Mouse (Mus musculus) left cerebral cortex, postnatal 36 days (tissue): ENCODE results near the gene Msmp. TPM values are rescaled to one million over a fixed set of nuclear protein-coding genes. Genes with fewer than 3 reads are reported as not detected.
A peak's percentile ranks its signal among the peaks of the same experiment; 100 is the strongest.

Experiments
- DNase-seq, 2 experiments: peaks; one replicate each; pipeline ENCODE4 v3.0.0; 2021 to 2022; ENCODE audit warnings: low spot score in 2 of 2, mixed read lengths in 1 of 2
- intact Hi-C: fragments of 180-260 bp; cut with DNase I; formaldehyde crosslinking; loops from one replicate; pipeline ENCODE4 v1.15.1; 2025
- total RNA-seq, 2 experiments: library from RNA; stranded (reverse); gene quantifications; 2 replicates each; pipeline ENCODE4 v1.2.3; 2021

The Msmp gene
- not detected for total RNA-seq

DNA sequence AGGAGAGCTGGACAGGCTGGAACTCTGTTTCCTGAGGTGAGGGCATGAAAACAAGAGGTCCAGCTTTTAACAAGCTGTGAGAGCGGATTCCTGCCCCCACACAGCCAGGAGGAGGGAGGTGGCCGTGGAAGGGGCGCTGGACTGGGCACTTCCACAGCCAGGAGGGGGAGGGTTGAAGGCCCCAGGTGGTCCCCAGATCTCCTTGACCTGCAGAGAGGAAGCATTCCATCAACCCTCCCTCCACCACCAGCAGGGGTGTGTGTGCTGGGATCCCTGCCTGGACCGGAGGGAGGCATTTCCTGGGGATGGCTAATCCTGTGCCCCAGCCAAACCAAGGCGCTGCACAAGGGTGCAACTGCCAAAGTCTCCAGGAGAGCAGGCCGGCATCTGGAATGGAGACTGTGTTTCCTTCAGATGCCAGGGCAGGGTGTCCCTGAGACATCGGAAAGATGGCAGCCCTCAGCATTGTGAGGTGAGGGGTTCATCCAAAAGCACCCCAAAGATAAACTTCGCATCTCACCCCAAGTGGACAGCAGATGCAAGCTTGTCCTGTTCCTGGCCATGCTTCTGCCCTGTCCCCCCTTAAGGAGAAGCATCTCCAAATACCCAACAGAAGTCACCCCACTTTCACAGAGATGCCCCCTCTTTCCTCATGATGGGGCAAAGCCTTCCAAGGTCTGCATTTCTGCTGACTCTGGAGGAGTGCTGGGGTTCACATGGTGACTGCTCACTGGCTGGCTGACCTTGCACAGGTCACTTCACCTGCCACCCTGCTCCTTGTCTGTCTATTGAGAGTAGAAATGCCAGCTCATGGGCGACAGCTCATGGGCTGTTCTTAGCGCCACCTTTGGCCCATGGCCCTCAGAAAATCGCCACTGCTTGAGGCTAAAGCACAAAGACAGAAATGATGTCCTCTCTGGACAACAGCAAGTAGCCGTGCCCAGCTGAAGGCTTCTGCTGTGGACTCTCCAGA is at the start of gene Msmp:
TSS of gene Msmp (minus strand) at position 51 of the 973 bp plus-strand sequence.
- no peak for DNase-seq
- intact Hi-C loops, result no loop called here

DNA sequence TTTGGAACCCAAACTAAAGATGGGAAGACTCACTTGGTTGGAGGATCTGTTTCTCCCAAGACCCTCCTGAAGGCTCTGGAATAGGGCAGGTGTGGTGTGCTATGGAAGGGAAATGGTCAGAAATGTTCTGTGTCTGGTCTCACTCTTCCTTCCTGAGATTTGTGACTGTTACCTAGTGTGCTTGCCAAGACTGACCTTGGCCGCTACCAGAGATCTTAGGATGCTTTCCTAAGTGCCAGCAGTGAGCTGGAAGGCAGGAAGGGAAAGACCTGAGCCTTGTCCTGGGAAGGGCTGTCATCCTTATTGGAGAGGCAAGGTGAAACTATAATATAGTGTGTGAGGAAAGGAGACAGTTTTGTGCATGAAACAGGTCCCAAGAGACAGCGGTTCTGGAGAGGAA is 49.4 kb upstream of the Msmp start:
- intact Hi-C loops, result no loop called here
- peak in 1 of 2 experiments; percentile 1 for DNase-seq

DNA sequence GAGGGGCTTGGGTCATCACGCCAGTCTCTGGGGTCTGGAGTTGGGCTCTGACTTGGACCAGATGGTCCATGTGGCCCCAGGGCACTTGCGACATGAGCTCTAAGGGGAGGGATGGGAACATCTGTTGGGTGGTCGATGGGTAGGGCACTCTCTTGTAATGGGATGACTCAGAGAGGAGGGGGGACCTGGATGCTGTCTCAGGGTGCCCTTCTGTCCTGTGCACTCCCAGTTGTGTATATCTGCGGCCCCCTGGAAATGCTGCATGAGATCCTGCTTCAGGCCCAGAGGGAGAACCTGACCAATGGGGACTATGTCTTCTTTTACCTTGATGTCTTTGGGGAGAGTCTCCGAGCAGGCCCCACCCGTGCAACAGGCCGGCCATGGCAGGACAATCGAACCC is 49.0 kb upstream of the Msmp start:
- intact Hi-C loops, result no loop called here
- DNase-seq, result peak in 1 of 2 experiments; percentile 3

DNA sequence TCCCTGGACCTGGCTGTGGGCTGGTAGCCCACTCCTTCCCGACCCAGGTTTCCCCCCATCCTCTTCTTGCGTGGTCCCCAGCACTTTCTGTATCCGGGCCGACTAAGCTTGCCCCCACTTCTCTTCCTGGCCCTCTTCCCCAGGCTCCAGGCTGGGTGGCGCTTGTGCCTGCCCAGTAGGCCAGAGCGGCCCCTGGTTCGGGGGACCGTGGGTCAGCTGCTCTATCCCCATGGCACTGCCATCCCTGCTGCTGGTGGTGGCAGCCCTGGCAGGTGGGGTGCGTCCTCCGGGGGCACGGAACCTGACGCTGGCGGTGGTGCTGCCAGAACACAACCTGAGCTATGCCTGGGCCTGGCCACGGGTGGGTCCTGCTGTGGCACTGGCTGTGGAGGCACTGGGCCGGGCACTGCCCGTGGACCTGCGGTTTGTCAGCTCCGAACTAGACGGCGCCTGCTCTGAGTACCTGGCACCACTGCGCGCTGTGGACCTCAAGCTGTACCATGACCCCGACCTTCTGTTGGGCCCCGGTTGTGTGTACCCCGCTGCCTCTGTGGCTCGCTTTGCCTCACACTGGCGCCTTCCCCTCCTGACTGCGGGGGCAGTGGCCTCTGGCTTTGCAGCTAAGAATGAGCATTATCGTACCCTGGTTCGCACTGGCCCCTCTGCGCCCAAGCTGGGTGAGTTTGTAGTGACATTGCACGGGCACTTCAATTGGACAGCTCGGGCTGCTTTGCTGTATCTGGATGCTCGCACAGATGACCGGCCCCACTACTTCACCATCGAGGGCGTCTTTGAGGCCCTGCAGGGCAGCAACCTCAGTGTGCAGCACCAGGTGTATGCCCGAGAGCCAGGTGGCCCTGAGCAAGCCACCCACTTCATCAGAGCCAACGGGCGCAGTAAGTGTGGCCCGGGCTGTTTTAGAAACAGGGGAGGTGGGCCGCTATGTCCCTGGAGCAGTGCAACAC is 47.9 kb upstream of the Msmp start:
- DNase-seq, result peak; percentile 21 to 36
- intact Hi-C loops, result loop anchor here (2.0 kb wide), 2 partner anchors 25 to 35 kb away; partner anchors contain the start of gene Hint2

DNA sequence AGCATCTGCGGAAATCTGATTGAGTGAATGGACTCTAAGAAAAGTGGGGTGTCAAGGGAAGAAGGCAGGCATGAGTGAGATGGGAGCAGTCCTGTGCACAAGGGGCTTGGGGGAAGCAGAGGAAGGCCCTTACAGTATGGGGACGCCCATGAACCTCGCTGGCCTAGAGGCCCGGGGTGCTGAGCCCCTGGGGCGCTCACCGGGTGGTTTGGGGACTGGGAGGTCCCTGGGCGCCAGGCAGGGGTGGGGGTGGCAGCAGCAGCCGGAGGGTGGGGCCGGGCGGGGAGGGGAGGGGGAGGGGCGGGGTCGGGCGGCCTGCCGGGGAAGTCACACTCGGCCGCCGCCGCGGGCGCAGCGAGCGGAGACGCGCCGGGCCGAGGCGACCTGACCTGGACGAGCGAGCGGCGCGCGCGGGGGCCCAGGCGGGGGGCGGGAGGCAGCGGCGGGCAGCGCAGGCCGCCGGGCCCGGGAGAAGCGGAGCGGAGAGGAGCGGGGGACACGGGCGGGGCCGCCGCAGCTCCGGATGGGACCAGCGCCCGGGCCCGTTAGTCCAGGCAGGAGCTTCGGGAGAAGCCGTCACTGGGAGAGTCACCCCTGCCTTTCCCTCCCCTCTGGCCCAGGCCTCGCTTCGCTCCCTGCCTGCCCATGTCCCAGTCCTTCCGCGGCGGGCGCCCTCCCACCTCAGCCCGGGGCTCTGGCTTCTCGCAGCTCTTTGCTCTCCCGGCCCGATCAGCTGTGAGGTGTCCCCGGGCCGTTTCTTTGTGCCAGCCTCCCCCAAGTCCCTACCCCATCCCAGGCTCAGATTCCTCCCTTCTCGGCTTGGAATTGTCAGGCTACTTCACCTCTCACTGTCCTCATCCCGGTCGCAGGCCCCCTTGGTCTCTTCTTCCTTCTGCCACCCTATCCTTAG is 47.0 kb upstream of the Msmp start, which contains the start of gene Npr2:
TSS of gene Npr2 (plus strand) at position 890 of the 910 bp plus-strand sequence.
- peak; percentile 46 to 60 for DNase-seq
- intact Hi-C loops, result loop anchor here (2.0 kb wide), 2 partner anchors 26 to 36 kb away; partner anchors contain the start of gene Hint2

DNA sequence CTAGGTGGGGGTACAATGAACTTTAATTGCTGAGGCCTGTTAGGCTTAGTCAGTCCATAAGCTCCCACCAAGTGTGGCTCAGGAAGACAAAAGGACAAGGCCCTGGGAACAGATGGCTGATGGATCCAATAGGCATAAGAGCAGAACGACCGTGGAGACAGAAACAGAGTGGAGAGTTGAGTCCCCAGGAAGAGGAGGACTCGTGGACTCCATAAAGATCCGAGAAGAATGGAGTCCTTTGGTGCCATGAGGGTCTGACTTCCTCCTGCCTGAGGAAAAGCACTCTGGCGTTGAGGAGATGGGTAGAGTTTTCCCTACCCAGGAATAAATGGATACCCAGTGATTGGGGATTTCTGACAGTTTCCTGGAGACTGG is 46.4 kb upstream of the Msmp start:
- DNase-seq, result no peak
- intact Hi-C loops, result loop anchor here (1.0 to 2.0 kb wide), 3 partner anchors 26 to 81 kb away; partner anchors contain the start of gene Hint2

DNA sequence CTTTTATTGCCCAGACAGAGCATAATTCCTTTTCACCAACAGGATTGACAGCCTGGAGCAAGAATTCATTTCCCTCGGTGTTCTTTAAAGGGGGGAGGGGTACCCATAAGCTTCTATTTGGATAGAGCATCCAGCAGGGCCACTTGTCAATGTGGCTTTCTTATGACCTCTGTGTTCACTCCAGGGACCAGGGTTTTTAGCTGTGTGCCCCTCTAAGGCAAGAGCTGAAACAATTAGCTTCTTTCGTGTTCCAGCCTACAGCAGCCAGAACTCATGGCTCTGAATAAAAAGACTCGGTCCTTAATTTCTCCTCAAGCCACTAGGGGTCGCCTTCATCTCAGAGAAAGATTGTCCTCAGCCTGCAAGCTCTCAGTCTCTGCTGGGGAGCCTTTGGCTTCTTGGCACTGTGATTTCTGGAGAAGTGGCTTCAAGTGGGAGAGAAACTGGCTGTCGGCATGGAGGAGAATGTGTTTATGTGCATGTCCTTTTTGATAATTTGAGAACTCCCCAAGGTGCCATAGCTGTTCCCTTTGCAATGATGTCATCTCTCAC is 45.8 kb upstream of the Msmp start:
- intact Hi-C loops, result loop anchor here (1.0 to 2.0 kb wide), 3 partner anchors 27 to 81 kb away; partner anchors contain the start of gene Hint2
- peak; percentile 76 to 85 for DNase-seq

DNA sequence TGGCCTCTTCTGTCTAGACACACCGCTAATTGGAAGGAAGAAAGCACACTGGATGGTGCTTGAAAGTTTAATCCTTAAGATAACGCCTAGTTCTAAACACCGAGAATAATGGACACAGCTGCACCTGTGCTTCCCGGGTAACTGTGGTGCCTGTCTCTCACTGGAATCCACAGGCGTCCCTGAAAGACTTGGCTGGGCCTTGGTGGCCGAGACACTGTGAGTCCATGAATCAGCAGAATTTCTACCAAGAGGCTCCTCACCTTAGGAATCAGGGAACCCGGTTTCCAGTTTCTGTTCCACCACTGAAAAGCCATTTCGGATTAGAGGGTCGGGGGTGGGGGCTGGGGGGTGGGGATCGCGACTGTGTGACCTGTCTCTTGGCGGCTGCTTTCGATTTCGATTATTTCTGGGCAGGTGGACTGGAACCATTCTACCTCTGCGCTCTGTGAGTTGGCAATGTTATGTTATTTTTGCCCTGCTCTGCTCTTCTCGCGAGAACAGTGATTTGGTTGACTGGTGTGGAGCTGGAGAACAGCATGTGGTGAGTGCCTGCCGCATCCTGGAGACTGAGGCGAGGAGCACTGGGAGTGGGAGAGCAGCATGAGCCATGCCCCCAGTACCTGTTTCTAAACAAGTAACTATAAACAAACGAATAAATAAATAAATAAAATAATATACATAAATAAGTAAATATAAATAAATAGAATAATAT is 45.0 kb upstream of the Msmp start:
- DNase-seq, result no peak
- intact Hi-C loops, result loop anchor here (5.0 kb wide), 1 partner anchor 233 kb away; no protein-coding TSS in a partner anchor

DNA sequence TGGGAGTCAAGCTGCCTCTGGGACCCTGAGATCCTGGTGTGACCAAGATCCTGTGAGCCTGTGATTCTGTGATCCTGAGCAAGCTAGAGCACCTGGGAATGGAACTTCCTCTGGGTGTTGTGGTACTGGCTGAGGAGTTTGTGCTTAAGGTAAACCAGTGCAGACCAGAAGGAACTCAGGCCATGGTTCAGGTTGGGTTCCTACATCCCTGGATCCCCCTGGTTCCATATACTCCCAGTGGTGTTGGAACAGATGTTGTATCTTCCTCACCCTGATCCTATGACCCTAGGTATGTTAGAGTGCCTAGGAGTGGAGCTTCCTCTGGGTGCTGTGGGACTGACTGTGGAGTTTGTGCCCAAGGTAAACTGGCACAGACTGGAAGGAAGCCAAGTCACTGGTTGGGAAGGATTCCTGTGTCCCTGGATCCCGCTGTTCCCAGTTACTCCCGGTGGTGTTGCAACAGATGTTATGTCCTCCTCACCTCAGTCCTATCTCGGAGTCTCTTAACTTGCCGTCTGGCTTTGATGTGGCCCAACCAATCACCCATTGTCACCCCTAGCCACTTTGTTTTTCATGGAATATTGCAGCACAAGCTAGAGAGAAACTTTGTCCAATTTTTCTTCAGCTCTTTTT is 36.0 kb upstream of the Msmp start:
- intact Hi-C loops, result no loop called here
- no peak for DNase-seq

DNA sequence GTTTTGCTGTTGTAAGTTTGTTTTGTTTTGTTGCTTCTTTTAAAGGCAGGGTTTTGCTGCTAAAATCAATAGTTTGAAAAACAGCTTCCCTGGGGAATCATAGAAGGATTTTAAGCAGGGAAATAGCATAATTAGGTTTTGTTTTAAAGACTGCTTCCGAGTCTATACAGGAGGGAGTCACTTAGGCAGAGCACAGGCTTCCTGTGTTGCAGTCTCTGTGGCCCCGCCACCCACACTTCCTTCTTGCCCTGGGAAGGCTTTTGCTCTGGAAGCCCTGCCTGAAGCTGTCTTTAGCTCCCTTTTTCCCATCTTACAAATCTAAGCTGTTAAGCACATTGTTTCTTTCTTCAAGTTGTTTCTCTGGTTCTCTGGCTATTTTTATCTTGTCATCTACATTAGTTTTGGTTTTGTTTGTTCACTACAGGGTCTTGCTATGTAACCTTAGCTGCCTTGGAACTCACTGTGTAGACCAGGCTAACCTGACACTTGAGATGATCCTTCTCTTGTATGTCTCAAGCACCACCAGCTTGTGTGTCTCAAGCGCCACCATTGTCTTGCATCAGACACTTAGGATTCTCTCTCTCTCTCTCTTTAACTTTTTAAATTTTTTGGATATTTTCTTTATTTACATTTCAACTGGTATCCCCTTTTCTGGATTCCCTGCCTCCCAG is 28.9 kb upstream of the Msmp start:
- intact Hi-C loops, result no loop called here

DNA sequence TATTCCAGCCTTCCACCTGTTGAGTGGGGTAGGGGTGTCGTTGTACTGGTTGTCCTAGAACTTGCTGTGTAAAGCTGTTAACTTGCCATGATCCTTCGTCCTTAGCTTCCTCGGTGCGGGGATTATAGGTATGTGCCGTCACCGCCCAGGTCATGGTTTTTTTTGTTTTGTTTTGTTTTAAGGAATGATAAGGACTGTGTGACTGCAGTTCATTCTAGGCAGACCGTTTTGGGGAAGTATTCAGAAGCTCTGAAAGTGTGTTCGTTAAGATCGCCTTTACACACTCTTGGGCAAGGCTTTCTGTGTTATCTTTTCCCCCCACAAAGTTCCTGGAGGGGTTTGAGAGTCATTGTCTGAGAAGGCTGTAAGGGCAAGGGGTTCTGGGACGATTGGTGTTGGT is 28.2 kb upstream of the Msmp start:
- intact Hi-C loops, result no loop called here
- DNase-seq, result no peak

More for the DNA sequence above, 28.9 kb upstream of the Msmp start:
- DNase-seq, result no peak

DNA sequence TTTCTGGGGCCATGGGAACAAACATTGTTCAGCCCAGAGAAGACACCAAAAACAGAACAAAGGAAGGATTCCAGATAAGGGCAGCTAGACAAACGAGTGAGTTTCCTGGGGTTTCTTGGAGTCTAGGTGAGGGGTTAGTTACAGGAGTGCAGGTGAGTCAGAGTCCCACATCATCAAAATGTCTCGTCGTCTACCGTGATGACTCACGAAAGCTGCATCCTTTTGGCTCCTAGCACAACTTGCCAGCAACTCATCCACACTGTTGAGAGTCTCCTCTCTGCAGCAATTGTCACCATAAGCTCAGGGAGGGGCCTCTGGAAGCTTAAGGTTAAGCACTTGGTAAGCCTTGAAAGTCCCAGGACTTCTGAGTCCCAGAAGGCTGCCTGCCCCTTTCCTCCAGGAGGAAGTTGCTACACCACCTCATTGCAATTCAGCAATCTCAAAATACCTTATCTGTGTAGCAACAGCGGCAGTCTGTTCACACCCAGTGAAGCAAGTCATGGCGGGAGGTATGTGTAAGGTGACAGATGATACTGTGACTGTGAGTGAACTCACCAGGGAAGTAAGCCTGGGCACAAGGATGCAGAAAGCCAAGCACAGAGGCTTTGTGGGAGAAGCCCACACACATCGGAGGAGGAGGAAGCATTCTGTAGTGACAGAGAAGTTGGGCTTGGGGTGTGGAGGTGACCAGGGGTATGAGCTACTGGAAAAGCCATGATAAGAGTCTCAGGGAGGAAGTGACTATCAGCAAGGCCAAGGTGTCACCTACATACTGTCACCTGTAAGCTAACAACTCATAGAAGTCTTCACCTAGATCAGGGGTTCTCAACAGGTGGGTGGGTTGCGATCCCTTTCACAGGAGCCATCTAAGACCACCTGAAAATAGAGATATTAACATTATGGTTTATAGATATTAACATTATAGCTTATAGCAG is 20.7 kb upstream of the Msmp start:
- intact Hi-C loops, result no loop called here
- no peak for DNase-seq

DNA sequence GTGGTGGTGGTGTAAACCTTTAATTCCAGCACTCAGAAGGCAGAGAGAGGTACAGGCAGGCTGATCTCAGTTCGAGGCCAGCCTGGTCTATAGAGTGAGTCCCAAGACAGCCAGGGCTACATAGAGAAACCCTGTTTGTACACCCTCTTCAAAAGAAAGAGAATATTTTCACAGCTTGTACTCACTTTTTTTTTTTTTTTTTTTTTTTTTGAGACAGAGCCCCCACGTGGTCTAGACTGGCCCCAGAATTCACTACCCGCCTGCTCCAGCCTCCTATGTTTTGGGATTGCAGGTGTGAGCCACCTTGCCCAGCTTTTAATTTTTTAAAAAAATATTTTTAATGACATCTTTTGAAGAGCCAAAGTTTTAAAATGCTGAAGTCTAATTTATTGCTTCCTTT is 19.8 kb upstream of the Msmp start:
- intact Hi-C loops, result no loop called here

DNA sequence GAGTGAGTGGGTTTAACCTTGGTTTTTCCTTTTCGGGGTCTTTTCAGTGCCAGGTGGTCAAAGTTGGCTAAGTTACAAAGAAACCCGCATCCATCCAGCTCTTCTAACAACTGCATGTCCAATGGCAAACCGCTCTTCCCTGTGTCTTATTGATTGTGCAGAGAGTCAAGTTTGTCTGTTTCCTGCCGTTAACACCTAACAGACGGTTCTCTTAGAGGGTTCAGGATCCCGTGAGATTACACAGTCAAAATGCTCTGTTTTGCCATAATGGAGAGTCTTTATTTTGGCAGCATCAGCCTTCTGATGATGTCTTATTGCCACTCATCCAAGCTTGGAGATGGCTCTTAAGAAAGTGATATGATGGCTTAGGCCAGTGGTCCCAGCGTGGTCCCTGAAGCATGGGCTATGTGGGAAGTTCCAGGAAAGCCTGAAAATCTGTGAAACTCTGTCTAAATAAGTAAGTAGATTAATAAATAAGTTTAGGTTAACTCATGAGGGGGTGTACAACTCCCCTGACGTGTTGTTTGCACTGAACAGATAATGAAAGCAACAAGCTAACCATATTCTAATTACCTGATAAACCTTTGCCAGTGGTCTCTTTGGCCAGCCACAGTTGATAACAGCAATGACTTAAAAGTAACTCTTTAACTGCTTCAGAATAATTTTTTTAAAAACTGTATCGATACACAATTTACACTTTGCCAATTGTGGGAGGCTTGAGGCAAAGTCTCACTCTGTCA is 16.1 kb upstream of the Msmp start:
- intact Hi-C loops, result no loop called here
- no peak for DNase-seq

More for the DNA sequence above, 19.8 kb upstream of the Msmp start:
- DNase-seq, result no peak
